Mouse (Mus musculus) MEL (cell line): Measurements from ENCODE around the gene Kin. TPM values are rescaled to one million over a fixed set of nuclear protein-coding genes. Genes with fewer than 3 reads are reported as not detected.

ENCODE experiments used
- DNase-seq: peaks from one replicate; pipeline ENCODE4 v3.0.0; 2011; ENCODE audit warnings: low read depth, low spot score
- H3K27ac ChIP-seq: 2 replicates; pipeline ENCODE4 v1.5.1; 2012; ENCODE audit warnings: low read depth, mild to moderate bottlenecking, control low read depth, low read length, moderate library complexity; ENCODE audit not compliant: control insufficient read depth
- H3K27me3 ChIP-seq, 2 experiments: fragments of 150-350 bp in 1 of 2; sonication (generic) in 1 of 2; 2 replicates each; pipeline ENCODE4 v1.6.1; 2012; ENCODE audit warnings: low read length in 2 of 2, mild to moderate bottlenecking in 2 of 2, improper control_type of control experiment in 1 of 2, moderate library complexity in 1 of 2; ENCODE audit not compliant: insufficient read depth in 2 of 2, control insufficient read depth in 1 of 2
- H3K36me3 ChIP-seq, 2 experiments: 2 replicates each; pipeline ENCODE4 v1.6.1; 2012 to 2014; ENCODE audit warnings: low read length in 2 of 2, improper control_type of control experiment in 1 of 2, inconsistent platforms in 1 of 2, mild to moderate bottlenecking in 1 of 2; ENCODE audit not compliant: insufficient read depth in 2 of 2, control insufficient read depth in 1 of 2
- H3K4me1 ChIP-seq, 2 experiments: fragments of 150-350 bp in 1 of 2; sonication (generic) in 1 of 2; 2 replicates each; pipeline ENCODE4 v1.6.1; 2012; ENCODE audit warnings: low read length in 2 of 2, improper control_type of control experiment in 1 of 2, mild to moderate bottlenecking in 1 of 2; ENCODE audit not compliant: insufficient read depth in 2 of 2, control insufficient read depth in 1 of 2
- H3K4me3 ChIP-seq, 2 experiments: fragments of 150-350 bp in 1 of 2; sonication (generic) in 1 of 2; 2 replicates each; pipeline ENCODE4 v1.5.1; 2012; ENCODE audit warnings: low read depth in 2 of 2, low read length in 2 of 2, mild to moderate bottlenecking in 2 of 2, moderate library complexity in 2 of 2, control low read depth in 1 of 2, improper control_type of control experiment in 1 of 2; ENCODE audit not compliant: control insufficient read depth in 1 of 2, insufficient read depth in 1 of 2
- H3K79me2 ChIP-seq: 2 replicates; pipeline ENCODE4 v1.6.1; 2012; ENCODE audit warnings: mild to moderate bottlenecking, low read length, moderate library complexity; ENCODE audit not compliant: control insufficient read depth, poor library complexity, insufficient read depth
- H3K9ac ChIP-seq: 2 replicates; pipeline ENCODE4 v1.6.1; 2012; ENCODE audit warnings: low read depth, mild to moderate bottlenecking, control low read depth, low read length, moderate library complexity; ENCODE audit not compliant: control insufficient read depth, poor library complexity, severe bottlenecking
- H3K9me3 ChIP-seq: fragments of 150-350 bp; sonication (generic); replicated peaks from 2 replicates; pipeline ENCODE4 v1.6.1; 2012; ENCODE audit warnings: mild to moderate bottlenecking, low read length, improper control_type of control experiment, moderate library complexity; ENCODE audit not compliant: insufficient read depth
- BHLHE40 ChIP-seq: IDR thresholded peaks from 2 replicates; pipeline ENCODE4 v1.6.1; 2012; ENCODE audit warnings: low read depth, mild to moderate bottlenecking, inconsistent platforms, low read length, improper control_type of control experiment, borderline replicate concordance
- CHD1 ChIP-seq: IDR thresholded peaks from 2 replicates; pipeline ENCODE4 v1.6.1; 2012; ENCODE audit warnings: low read depth, mild to moderate bottlenecking, inconsistent platforms, low read length, improper control_type of control experiment
- CHD2 ChIP-seq: IDR thresholded peaks from 2 replicates; pipeline ENCODE4 v1.6.1; 2011; ENCODE audit warnings: low read length, improper control_type of control experiment
- CTCF ChIP-seq, 3 experiments: IDR thresholded peaks in 2 of 3; conservative IDR thresholded peaks in 1 of 3; 2 replicates each; pipeline ENCODE4 v1.5.1; 2011 to 2012; ENCODE audit warnings: low read length in 3 of 3, low read depth in 2 of 3, mild to moderate bottlenecking in 2 of 3, improper control_type of control experiment in 1 of 3, inconsistent platforms in 1 of 3, mixed read lengths in 1 of 3, moderate library complexity in 1 of 3; ENCODE audit not compliant: control insufficient read depth in 1 of 3, insufficient read depth in 1 of 3, poor library complexity in 1 of 3, severe bottlenecking in 1 of 3
- E2F4 ChIP-seq: IDR thresholded peaks from 2 replicates; pipeline ENCODE4 v1.6.1; 2011; ENCODE audit warnings: low read depth, low read length, improper control_type of control experiment, borderline replicate concordance
- EP300 ChIP-seq, 2 experiments: IDR thresholded peaks; 2 replicates each; pipeline ENCODE4 v1.6.1; 2011; ENCODE audit warnings: improper control_type of control experiment in 2 of 2, low read length in 2 of 2, low read depth in 1 of 2, mild to moderate bottlenecking in 1 of 2
- GABPA ChIP-seq: IDR thresholded peaks from 2 replicates; pipeline ENCODE4 v1.6.1; 2012; ENCODE audit warnings: low read depth, mild to moderate bottlenecking, inconsistent platforms, low read length, improper control_type of control experiment, moderate library complexity
- GATA1 ChIP-seq: IDR thresholded peaks from 2 replicates; pipeline ENCODE4 v1.6.1; 2011; ENCODE audit warnings: low read depth, low read length, improper control_type of control experiment
- HCFC1 ChIP-seq: IDR thresholded peaks from 2 replicates; pipeline ENCODE4 v1.6.1; 2012; ENCODE audit warnings: low read depth, mild to moderate bottlenecking, inconsistent platforms, low read length, improper control_type of control experiment, moderate library complexity
- JUND ChIP-seq: IDR thresholded peaks from 2 replicates; pipeline ENCODE4 v1.6.1; 2011; ENCODE audit warnings: low read depth, mild to moderate bottlenecking, improper control_type of control experiment, low read length
- KAT2A ChIP-seq: conservative IDR thresholded peaks from 2 replicates; pipeline ENCODE4 v1.6.1; 2012; ENCODE audit warnings: low read depth, low read length, improper control_type of control experiment, inconsistent platforms
- MAX ChIP-seq: IDR thresholded peaks from 2 replicates; pipeline ENCODE4 v1.6.1; 2011; ENCODE audit warnings: low read length, improper control_type of control experiment
- MAZ ChIP-seq: IDR thresholded peaks from 2 replicates; pipeline ENCODE4 v1.6.1; 2012; ENCODE audit warnings: low read depth, mild to moderate bottlenecking, inconsistent platforms, low read length, improper control_type of control experiment
- MXI1 ChIP-seq: IDR thresholded peaks from 2 replicates; pipeline ENCODE4 v1.6.1; 2011; ENCODE audit warnings: mild to moderate bottlenecking, low read depth, low read length, improper control_type of control experiment
- MYB ChIP-seq: IDR thresholded peaks from 2 replicates; pipeline ENCODE4 v1.6.1; 2011; ENCODE audit warnings: mild to moderate bottlenecking, low read depth, low read length, improper control_type of control experiment
- NRF1 ChIP-seq: IDR thresholded peaks from 2 replicates; pipeline ENCODE4 v1.6.1; 2014; ENCODE audit warnings: low read depth, mild to moderate bottlenecking, inconsistent platforms, low read length, improper control_type of control experiment, moderate library complexity; ENCODE audit not compliant: poor library complexity, insufficient read depth, severe bottlenecking
- POLR2A ChIP-seq, 2 experiments: IDR thresholded peaks; 2 replicates each; pipeline ENCODE4 v1.6.1; 2011 to 2012; ENCODE audit warnings: low read length in 2 of 2, mild to moderate bottlenecking in 2 of 2, control low read depth in 1 of 2, improper control_type of control experiment in 1 of 2, low read depth in 1 of 2, moderate library complexity in 1 of 2; ENCODE audit not compliant: control insufficient read depth in 1 of 2, insufficient read depth in 1 of 2, poor library complexity in 1 of 2
- POLR2AphosphoS2 ChIP-seq: IDR thresholded peaks from 2 replicates; pipeline ENCODE4 v1.6.1; 2011; ENCODE audit warnings: low read length, improper control_type of control experiment
- RAD21 ChIP-seq: IDR thresholded peaks from 2 replicates; pipeline ENCODE4 v1.6.1; 2011; ENCODE audit warnings: mild to moderate bottlenecking, low read depth, low read length, improper control_type of control experiment
- SIN3A ChIP-seq: IDR thresholded peaks from 2 replicates; pipeline ENCODE4 v1.6.1; 2012; ENCODE audit warnings: low read length, improper control_type of control experiment, inconsistent platforms
- SMC3 ChIP-seq: IDR thresholded peaks from 2 replicates; pipeline ENCODE4 v1.6.1; 2011; ENCODE audit warnings: low read depth, low read length, improper control_type of control experiment
- TBP ChIP-seq: IDR thresholded peaks from 2 replicates; pipeline ENCODE4 v1.8.0; 2011; ENCODE audit warnings: low read depth, low read length, improper control_type of control experiment
- TCF12 ChIP-seq: IDR thresholded peaks from 2 replicates; pipeline ENCODE4 v1.6.1; 2014; ENCODE audit warnings: low read depth, mild to moderate bottlenecking, inconsistent platforms, low read length, improper control_type of control experiment, moderate library complexity
- UBTF ChIP-seq: IDR thresholded peaks from 2 replicates; pipeline ENCODE4 v1.6.1; 2012; ENCODE audit warnings: low read depth, mild to moderate bottlenecking, inconsistent platforms, low read length, improper control_type of control experiment, moderate library complexity, borderline replicate concordance; ENCODE audit not compliant: insufficient read depth
- USF1 ChIP-seq: IDR thresholded peaks from 2 replicates; pipeline ENCODE4 v1.6.1; 2014; ENCODE audit warnings: low read depth, mild to moderate bottlenecking, inconsistent platforms, low read length, improper control_type of control experiment, moderate library complexity
- USF2 ChIP-seq, 2 experiments: IDR thresholded peaks; 2 replicates each; pipeline ENCODE4 v1.6.1; 2011 to 2012; ENCODE audit warnings: improper control_type of control experiment in 2 of 2, low read length in 2 of 2, borderline replicate concordance in 1 of 2, inconsistent platforms in 1 of 2, low read depth in 1 of 2, mild to moderate bottlenecking in 1 of 2; ENCODE audit not compliant: insufficient read depth in 1 of 2
- ZC3H11A ChIP-seq: IDR thresholded peaks from 2 replicates; pipeline ENCODE4 v1.6.1; 2012; ENCODE audit warnings: low read depth, mild to moderate bottlenecking, inconsistent platforms, low read length, improper control_type of control experiment
- ZNF384 ChIP-seq: IDR thresholded peaks from 2 replicates; pipeline ENCODE4 v1.6.1; 2012; ENCODE audit warnings: low read depth, mild to moderate bottlenecking, inconsistent platforms, low read length, improper control_type of control experiment
- polyA plus RNA-seq, 2 experiments: library from polyadenylated mRNA; stranded (reverse) in 1 of 2; unstranded in 1 of 2; fragments of >175 nt in 1 of 2; fragments of >200 nt in 1 of 2; gene quantifications; 2 replicates each; pipeline versions ENCODE4 v1.2.1 to v1.2.4; 2012; ENCODE audit warnings: low replicate concordance in 2 of 2, low read depth in 1 of 2; ENCODE audit not compliant: insufficient read length in 2 of 2, insufficient read depth in 1 of 2, missing spikeins in 1 of 2
- total RNA-seq: library from RNA; depleted of rRNA; stranded (reverse); fragments of 300-350 nt; gene quantifications from 2 replicates; pipeline ENCODE4 v1.2.3, GENCODE M21; 2012

The Kin gene
- total and polyA plus RNA-seq, 3 experiments = 25.7 to 33.5 TPM; not detected in 1

DNA sequence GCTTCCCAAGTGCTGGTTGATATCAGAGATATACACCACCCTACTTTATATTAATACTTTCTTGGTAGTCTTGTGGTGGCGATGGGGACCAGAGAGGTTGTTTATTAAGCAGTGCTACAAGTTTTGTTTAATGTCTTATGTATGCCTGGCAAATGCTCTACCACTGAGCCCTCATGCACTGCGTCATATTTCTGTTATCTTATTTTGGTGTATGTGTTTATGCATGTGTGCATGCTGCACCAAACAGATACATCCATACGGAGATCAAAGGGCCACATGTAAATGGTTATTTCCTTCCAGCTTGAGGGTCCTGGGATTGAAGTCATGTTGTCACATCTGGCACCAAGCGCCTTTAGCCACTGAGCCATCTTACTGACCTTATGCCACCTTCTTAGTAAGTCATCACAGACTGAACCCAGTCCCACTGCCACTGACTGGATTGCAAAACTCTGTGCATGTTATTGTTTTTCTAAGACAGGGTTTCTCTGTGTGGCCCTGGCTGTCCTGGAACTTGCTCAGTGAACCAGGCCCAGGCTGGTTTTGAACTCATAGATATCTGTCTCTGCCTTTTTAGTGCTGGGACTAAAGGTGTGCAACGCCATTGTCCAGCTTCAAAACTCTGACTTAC is 1.2 kb downstream of the Kin start:
- Histone ChIP-seq H3K9ac (peak overlapping the region; percentile 96), H3K79me2 (peaks cover 75% of the 10 kb centered on the region), H3K9me3 (no peaks in the 10 kb centered on the region), H3K4me1 (peaks cover 5 to 25% of the 10 kb centered on the region in 2 experiments; a peak in 3 of 4 replicates), H3K36me3 (peaks cover 0 to 32% of the 10 kb centered on the region in 2 experiments; a peak in 2 of 4 replicates), H3K27me3 (no peaks in the 10 kb centered on the region), H3K4me3 (peak overlapping the region; percentile 91 to 93), H3K27ac (no peak overlapping the region)
- TF ChIP-seq JUND (no peak), SIN3A (no peak), GATA1 (no peak), TBP (no peak), HCFC1 (no peak), BHLHE40 (no peak), USF2 (IDR thresholded peaks at IDR 0.05; ENCODE audit: borderline replicate concordance in 1 of 2, insufficient read depth in 1 of 2, low read depth in 1 of 2, low read length in 2 of 2) (no peak), POLR2A (IDR thresholded peaks at IDR 0.05; ENCODE audit: control insufficient read depth in 1 of 2, insufficient read depth in 1 of 2, low read depth in 1 of 2, low read length in 2 of 2, poor library complexity in 1 of 2) (no peak), E2F4 (no peak), NRF1 (no peak), POLR2AphosphoS2 (no peak), EP300 (IDR thresholded peaks at IDR 0.05; ENCODE audit: low read depth in 1 of 2, low read length in 2 of 2) (no peak), MYB (no peak), CTCF (IDR thresholded peaks at IDR 0.05 in 2 of 3, conservative IDR thresholded peaks at IDR 0.05 in 1 of 3; ENCODE audit: control insufficient read depth in 1 of 3, insufficient read depth in 1 of 3, low read depth in 2 of 3, low read length in 3 of 3, poor library complexity in 1 of 3, severe bottlenecking in 1 of 3) (no peak), ZNF384 (no peak), RAD21 (no peak)
- peak; percentile 22 for DNase-seq

DNA sequence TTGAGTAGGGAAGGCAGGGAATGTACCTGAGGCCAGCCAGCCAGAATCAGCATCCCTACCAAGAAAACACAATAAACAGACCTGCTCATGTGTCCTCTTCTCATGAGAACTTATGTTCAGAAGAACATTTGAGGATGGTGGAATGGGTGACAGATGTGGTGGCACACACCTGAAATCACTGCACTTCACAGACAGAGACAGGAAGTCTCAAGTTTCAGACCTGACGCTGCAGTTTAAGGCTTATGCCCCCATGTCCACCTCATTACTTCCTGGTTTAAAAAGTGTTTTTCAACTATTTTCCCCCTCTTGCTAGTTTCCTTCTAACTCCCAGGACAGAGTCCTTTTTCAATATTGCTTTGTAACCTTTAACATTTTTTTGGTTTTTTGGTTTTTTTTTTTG is 2.3 kb downstream of the Kin start:
- no peak overlapping the region for H3K4me3 ChIP-seq
- no peaks in the 10 kb centered on the region for H3K27me3 ChIP-seq
- peaks cover 4 to 19% of the 10 kb centered on the region in 2 experiments; a peak in 3 of 4 replicates for H3K4me1 ChIP-seq
- TF ChIP-seq GABPA (no peak), CHD1 (no peak), EP300 (IDR thresholded peaks at IDR 0.05; ENCODE audit: low read depth in 1 of 2, low read length in 2 of 2) (no peak), ZC3H11A (no peak), SMC3 (no peak), RAD21 (no peak), POLR2A (IDR thresholded peaks at IDR 0.05; ENCODE audit: control insufficient read depth in 1 of 2, insufficient read depth in 1 of 2, low read depth in 1 of 2, low read length in 2 of 2, poor library complexity in 1 of 2) (no peak), KAT2A (no peak), UBTF (no peak), SIN3A (no peak), MAX (no peak), TCF12 (no peak), USF1 (no peak), MAZ (no peak), MXI1 (no peak), MYB (no peak), CHD2 (no peak), JUND (no peak)
- TF ChIP-seq, all 39 proteins: peak for 0
- Histone ChIP-seq H3K27ac (no peak overlapping the region), H3K9me3 (no peaks in the 10 kb centered on the region), H3K36me3 (peaks cover 0 to 23% of the 10 kb centered on the region in 2 experiments; a peak in 3 of 4 replicates), H3K9ac (no peak overlapping the region), H3K79me2 (peaks cover 68% of the 10 kb centered on the region)
- DNase-seq = no peak
